Comparison of ENCODE assay signal across 11 mouse cellular contexts in genomic region chr8:117053135-117054079, GRCm38 (mm10). TPM values are rescaled to one million over a fixed set of nuclear protein-coding genes. Genes with fewer than 3 reads are reported as not detected.
DNase-seq lines count a peak whose midpoint lies in the region; ATAC-seq and TF ChIP-seq lines count a peak whose summit lies in the region.
"Had no signal": no experiment of that assay in that cellular context is flagged by ENCODE, and none has a peak within 500 bp of the region (broad histone marks: within the 10 kb centered on the region; RNA-seq: fewer than 3 reads in every experiment).

No protein-coding gene starts in this region.

- intact Hi-C loops in heart, postnatal 10 days (cut with DNase I), result no loop called here

- H3K4me3 ChIP-seq in lung, postnatal 0 days (ENCODE audit: low read depth, low read length), result no peak overlapping the region
- H3K4me3 ChIP-seq: erythroblast, embryonic 14.5 days; lung, embryonic 15.5 days had no signal

- H3K9ac ChIP-seq in lung, postnatal 0 days (replicated peaks; ENCODE audit: low read depth), result no peak overlapping the region
- H3K9ac ChIP-seq: lung, embryonic 15.5 days had no signal

- no peak for ATAC-seq in lung, postnatal 0 days
- ATAC-seq in cerebellum, adult (ENCODE audit: insufficient number of reproducible peaks, low FRiP score, low TSS enrichment), result no peak

- no peak overlapping the region for H3K27ac ChIP-seq in lung, postnatal 0 days (ENCODE audit: low read length)
- H3K27ac ChIP-seq: lung, embryonic 15.5 days had no signal

- H3K27me3 ChIP-seq in lung, postnatal 0 days (replicated peaks; ENCODE audit: insufficient read depth, low read length), result no peaks in the 10 kb centered on the region
- H3K27me3 ChIP-seq: lung, embryonic 15.5 days had no signal

- no peaks in the 10 kb centered on the region for H3K36me3 ChIP-seq in lung, postnatal 0 days (ENCODE audit: insufficient read depth, low read length)
- H3K36me3 ChIP-seq: lung, embryonic 15.5 days had no signal

- no peaks in the 10 kb centered on the region for H3K4me1 ChIP-seq in lung, postnatal 0 days (ENCODE audit: insufficient read depth, low read depth, low read length)
- H3K4me1 ChIP-seq: lung, embryonic 15.5 days had no signal

- H3K4me2 ChIP-seq in lung, postnatal 0 days (replicated peaks; ENCODE audit: low read depth, low read length), result no peak overlapping the region
- H3K4me2 ChIP-seq: lung, embryonic 15.5 days had no signal

- no peak for TF ChIP-seq EP300 in lung, postnatal 0 days (IDR thresholded peaks at IDR 0.05)

- 70% methylated on average over 12 of the region's 12 CpGs for WGBS in lung, postnatal 0 days

- TF ChIP-seq CTCF in lung, postnatal 0 days (IDR thresholded peaks at IDR 0.05), result peak; percentile 53

- H3K9me3 ChIP-seq in lung, postnatal 0 days (ENCODE audit: low read length), result no peaks in the 10 kb centered on the region
- H3K9me3 ChIP-seq: lung, embryonic 15.5 days had no signal

- no peak for DNase-seq in lung, postnatal 0 days (ENCODE audit: low spot score)
- DNase-seq in lung, postnatal 10 days, result no peak
- DNase-seq in NIH3T3 (ENCODE audit: low read depth), result peak; percentile 38
- DNase-seq in c-Kit-positive CD71-positive TER-119-negative erythroid progenitor cells, embryonic 14.5 days (ENCODE audit: low read depth), result peak; percentile 44
- peak; percentile 63 for DNase-seq in naive thymus-derived CD4-positive, alpha-beta T cell, adult 2 months (ENCODE audit: low read depth)
- DNase-seq in heart, postnatal 10 days, result no peak
- DNase-seq in gastrocnemius, adult 18-20 months (ENCODE audit: low spot score), result no peak

RNA-seq across cellular contexts. Expression of gene Pkd1l2, which starts 28.8 kb away (rescaled TPM):
- 0.06 TPM in 1 of 2 replicates, not detected in the other for polyA plus RNA-seq in lung, postnatal 0 days (2015; fragmentation: Nextera tagmentation; extraction: Ambion mirVana)
- total RNA-seq in heart, postnatal 10 days (2021), result under 1 TPM in 1 of 2 experiments, not detected in 1; 0.17 TPM
- under 1 TPM; 0.16 to 0.24 TPM for total RNA-seq in gastrocnemius, adult 18-20 months (2021)
- polyA plus RNA-seq: erythroblast, embryonic 14.5 days; lung, embryonic 15.5 days; stomach, embryonic 14.5 days had no signal

RNA-seq across cellular contexts. Expression of gene Bco1, which starts 42.2 kb away (rescaled TPM):
- polyA plus RNA-seq in lung, postnatal 0 days (2015; fragmentation: Nextera tagmentation; extraction: Ambion mirVana), result 0.10 TPM in 1 of 2 replicates, not detected in the other
- under 1 TPM in 1 of 2 experiments, not detected in 1; 0.14 TPM for total RNA-seq in heart, postnatal 10 days (2021)
- under 1 TPM in 1 of 2 experiments, not detected in 1; 0.12 TPM for total RNA-seq in gastrocnemius, adult 18-20 months (2021)
- polyA plus RNA-seq: erythroblast, embryonic 14.5 days had no signal

Comparison
In these comparisons a context has a peak if more than half of its experiments do, and no peak if none do; other contexts are left out.
1. DNase-seq: peak in NIH3T3 (single experiment), c-Kit-positive CD71-positive TER-119-negative erythroid progenitor cells, embryonic 14.5 days (single experiment) and naive thymus-derived CD4-positive, alpha-beta T cell, adult 2 months (single experiment); none in lung, postnatal 0 days (single experiment), lung, postnatal 10 days (single experiment), heart, postnatal 10 days (0 of 2) and gastrocnemius, adult 18-20 months (single experiment).